Mouse (Mus musculus) testis, adult 2 months (tissue): ENCODE measurements around the gene Cdkal1.

ENCODE experiments used
- CTCF ChIP-seq: fragments of 200-500 bp; IDR thresholded peaks from 2 replicates; pipeline ENCODE4 v1.5.1; 2012; ENCODE audit warnings: low read depth, mild to moderate bottlenecking, inconsistent platforms, low read length, moderate library complexity; ENCODE audit not compliant: control insufficient read depth, insufficient read depth, insufficient replicate concordance
- POLR2A ChIP-seq: fragments of 200-500 bp; IDR thresholded peaks from 2 replicates; pipeline ENCODE4 v1.6.1; 2012; ENCODE audit warnings: low read depth, mild to moderate bottlenecking, inconsistent platforms, low read length, moderate library complexity; ENCODE audit not compliant: control insufficient read depth

DNA sequence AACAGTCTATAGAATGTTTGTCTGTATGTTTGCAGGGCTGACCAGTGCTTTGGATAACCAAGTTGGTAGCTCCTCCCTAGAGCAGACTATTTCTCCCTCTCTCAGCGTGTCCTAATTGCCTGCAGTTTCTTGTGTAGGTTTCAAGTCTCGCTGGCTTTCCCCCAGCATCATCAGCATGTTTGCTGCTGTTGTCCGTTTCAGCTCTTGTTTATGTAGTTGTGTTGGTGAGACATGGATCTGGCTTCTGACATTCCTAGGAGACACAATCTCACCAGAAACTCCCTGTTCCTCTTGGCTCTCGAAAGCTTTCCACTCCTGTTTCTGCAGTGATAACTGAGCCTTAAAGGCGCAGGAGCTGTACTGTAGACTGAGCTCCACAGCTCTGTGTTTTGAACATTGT, 224.1 kb downstream of the Cdkal1 start:
- TF ChIP-seq POLR2A: no peak
- no peak for TF ChIP-seq CTCF
